Mouse (Mus musculus) bone marrow, adult 2 months (tissue): Measurements from ENCODE around the gene Ankrd13b. TPM values are rescaled to one million over a fixed set of nuclear protein-coding genes. Genes with fewer than 3 reads are reported as not detected.

Experiments
- H3K27ac ChIP-seq: fragments of 200-500 bp; 2 replicates; pipeline ENCODE4 v1.5.1; 2012; ENCODE audit warnings: low read depth, mild to moderate bottlenecking, control low read depth, inconsistent platforms, low read length; ENCODE audit not compliant: control insufficient read depth, poor library complexity, insufficient read depth
- H3K4me1 ChIP-seq: fragments of 200-500 bp; 2 replicates; pipeline ENCODE4 v1.6.1; 2011; ENCODE audit warnings: low read length; ENCODE audit not compliant: control insufficient read depth, insufficient read depth
- H3K4me3 ChIP-seq: fragments of 200-500 bp; replicated peaks from 2 replicates; pipeline ENCODE3; 2011; ENCODE audit warnings: mild to moderate bottlenecking, low read depth, low read length, control low read depth; ENCODE audit not compliant: control insufficient read depth
- CTCF ChIP-seq: fragments of 200-500 bp; IDR thresholded peaks from 2 replicates; pipeline ENCODE4 v1.5.1; 2011; ENCODE audit warnings: low read length, control low read depth; ENCODE audit not compliant: control insufficient read depth, insufficient read depth
- POLR2A ChIP-seq: fragments of 200-500 bp; IDR thresholded peaks from 2 replicates; pipeline ENCODE4 v1.6.1; 2011; ENCODE audit warnings: low read depth, mild to moderate bottlenecking, control low read depth, low read length, borderline replicate concordance; ENCODE audit not compliant: control insufficient read depth
- WGBS: fragments of 180-500 bp; shearing (Covaris S2); methylation state at CpG from one replicate; pipeline ENCODE4 v1.1.7; 2018; 5-methylcytosine and 5-hydroxymethylcytosine counted together
- polyA plus RNA-seq: library from polyadenylated mRNA; stranded (reverse); fragments of >200 nt; gene quantifications from 2 replicates; pipeline ENCODE4 v1.2.4, GENCODE M21; 2011; ENCODE audit warnings: low replicate concordance; ENCODE audit not compliant: missing spikeins, insufficient read depth, insufficient read length

Ankrd13b gene
- polyA plus RNA-seq, 1 experiment: 5.7 TPM

- no peak for TF ChIP-seq CTCF
- no peak; the same call in 1 of the 2 replicates for TF ChIP-seq POLR2A
- peak within 1 kb of the TSS; percentile 43 for H3K4me3 ChIP-seq
- no peaks in the 10 kb centered on the region for H3K4me1 ChIP-seq
- no peak within 1 kb of the TSS; the same call in 1 of the 2 replicates for H3K27ac ChIP-seq
- WGBS: under 1% methylated on average over 73 of the region's 73 CpGs
Observed at GRCm38 (mm10) chr11:77462283-77463100, 27.0 kb downstream of the Ankrd13b start, which contains the start of gene Coro6. Gene Coro6, plus strand, starts transcription at chr11:77462411.

GRCm38 (mm10) chr11:77461856-77462255 lies 27.6 kb downstream of the Ankrd13b start:
- no peak overlapping the region for H3K4me3 ChIP-seq
- H3K27ac ChIP-seq: no peak overlapping the region
- 11% methylated on average over 6 of the region's 6 CpGs for WGBS
- H3K4me1 ChIP-seq: no peaks in the 10 kb centered on the region
- TF ChIP-seq CTCF: no peak
- no peak for TF ChIP-seq POLR2A

GRCm38 (mm10) chr11:77456866-77457265 lies 32.6 kb downstream of the Ankrd13b start:
- H3K4me3 ChIP-seq: no peak overlapping the region
- H3K4me1 ChIP-seq: no peaks in the 10 kb centered on the region
- TF ChIP-seq POLR2A (no peak), CTCF (no peak)
- WGBS: 40% methylated on average over 6 of the region's 6 CpGs
- no peak overlapping the region for H3K27ac ChIP-seq

- 87% methylated on average over 9 of the region's 9 CpGs for WGBS
- Histone ChIP-seq H3K4me3 (no peak overlapping the region), H3K4me1 (no peaks in the 10 kb centered on the region), H3K27ac (no peak overlapping the region)
- TF ChIP-seq CTCF (no peak), POLR2A (no peak)
Observed at GRCm38 (mm10) chr11:77455770-77456510, 33.5 kb downstream of the Ankrd13b start.

- Histone ChIP-seq H3K4me1 (no peaks in the 10 kb centered on the region), H3K27ac (no peak overlapping the region), H3K4me3 (no peak overlapping the region)
- TF ChIP-seq POLR2A: no peak
- 91% methylated on average over 2 of the region's 2 CpGs for WGBS
Observed at GRCm38 (mm10) chr11:77453388-77453787, 36.1 kb downstream of the Ankrd13b start.

- H3K4me1 ChIP-seq: no peaks in the 10 kb centered on the region
- 87% methylated on average over 2 of the region's 2 CpGs for WGBS
- no peak for TF ChIP-seq CTCF
- TF ChIP-seq POLR2A: no peak
- no peak overlapping the region for H3K4me3 ChIP-seq
- H3K27ac ChIP-seq: no peak overlapping the region
Observed at GRCm38 (mm10) chr11:77451670-77452069, 37.8 kb downstream of the Ankrd13b start.

GRCm38 (mm10) chr11:77449224-77449623 lies 40.3 kb downstream of the Ankrd13b start:
- 87% methylated on average over 7 of the region's 7 CpGs for WGBS
- Histone ChIP-seq H3K27ac (no peak overlapping the region), H3K4me3 (no peak overlapping the region), H3K4me1 (peaks cover 3% of the 10 kb centered on the region; the same call in 1 of the 2 replicates)
- TF ChIP-seq POLR2A (no peak), CTCF (no peak)

- WGBS: 7% methylated on average over 6 of the region's 6 CpGs
Observed at GRCm38 (mm10) chr11:77446628-77447041, 42.8 kb downstream of the Ankrd13b start.

More at GRCm38 (mm10) chr11:77446628-77447041, 42.8 kb downstream of the Ankrd13b start:
- Histone ChIP-seq H3K4me1 (peaks cover 3% of the 10 kb centered on the region), H3K27ac (peak overlapping the region; percentile 9; the same call in 1 of the 2 replicates), H3K4me3 (no peak overlapping the region)
- TF ChIP-seq POLR2A: no peak
- peak; percentile 23; the same call in 1 of the 2 replicates for TF ChIP-seq CTCF
